Mouse (Mus musculus) CD8-positive naive resting alpha-beta T cell, adult 2 months (primary cell): ENCODE results near the gene Plcb1.
"Not testable (repeated sequence)": the region's sequence is repeated elsewhere in the genome, so short reads cannot be mapped to it uniquely, and the experiment has no call there.

Experiments
- DNase-seq, 2 experiments: peaks; one replicate each; pipeline ENCODE4 v3.0.0; 2022; ENCODE audit warnings: low read depth in 2 of 2, low spot score in 2 of 2

The Plcb1 gene

DNA sequence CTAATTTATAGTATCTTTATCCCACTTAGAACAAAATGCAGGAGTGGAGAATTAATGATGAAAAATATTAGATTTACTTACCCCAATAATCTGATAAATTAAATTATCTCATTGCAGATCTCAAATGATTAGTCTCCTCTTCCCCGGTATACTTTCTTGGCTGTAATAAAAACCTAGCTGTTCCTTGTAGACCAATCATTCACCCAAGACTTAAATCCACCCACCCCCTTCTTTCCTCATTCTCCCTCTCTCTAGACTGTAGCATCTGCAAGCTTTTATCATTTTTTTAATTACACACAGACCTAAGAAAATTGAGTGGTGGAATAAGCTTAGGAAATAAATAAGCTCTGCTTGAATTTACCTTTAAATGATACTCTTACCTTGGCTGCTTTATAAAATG, 514.6 kb downstream of the Plcb1 start:
- no peak for DNase-seq

DNA sequence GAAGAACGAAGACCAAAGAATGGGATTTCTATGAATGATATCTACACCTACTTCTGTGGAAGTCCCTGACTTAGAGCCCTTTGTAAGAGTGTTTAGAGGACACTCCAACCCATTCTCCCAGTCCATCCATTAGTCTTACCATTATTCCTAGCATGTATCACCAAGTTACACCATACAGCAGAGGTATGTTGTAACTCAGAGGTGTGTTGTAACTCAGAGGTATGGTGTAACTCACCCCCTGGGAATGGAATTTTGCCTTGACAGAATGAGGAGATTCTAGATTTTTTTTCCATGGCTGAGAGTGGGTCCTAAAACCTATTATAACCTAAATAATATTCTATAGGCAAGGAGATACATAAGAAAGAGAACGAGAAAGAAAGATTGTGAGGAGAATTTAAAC, 516.6 kb downstream of the Plcb1 start:
- no peak for DNase-seq

- DNase-seq = no peak
Measured at GRCm38 (mm10) chr2:135305186-135305585, 519.3 kb downstream of the Plcb1 start.

- DNase-seq = no peak
Measured at GRCm38 (mm10) chr2:135305736-135306471, 520.0 kb downstream of the Plcb1 start.

DNA sequence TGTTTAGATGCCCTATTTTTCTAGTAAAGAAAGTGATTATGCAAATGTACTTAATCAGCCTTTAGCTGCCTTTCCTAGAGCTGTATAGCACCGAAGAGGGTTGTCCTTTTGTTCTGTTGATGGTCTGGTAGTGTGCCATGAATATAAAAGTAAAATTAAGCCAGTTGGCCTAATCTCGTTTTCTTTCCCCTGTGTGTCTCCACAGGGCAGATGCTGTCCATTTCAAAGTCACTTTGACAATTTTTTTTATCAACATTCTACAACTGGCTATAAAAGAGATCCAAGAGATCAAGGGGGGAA, 520.6 kb downstream of the Plcb1 start:
- no peak for DNase-seq

- DNase-seq = no peak
Measured at GRCm38 (mm10) chr2:135307787-135308186, 521.9 kb downstream of the Plcb1 start.

DNA sequence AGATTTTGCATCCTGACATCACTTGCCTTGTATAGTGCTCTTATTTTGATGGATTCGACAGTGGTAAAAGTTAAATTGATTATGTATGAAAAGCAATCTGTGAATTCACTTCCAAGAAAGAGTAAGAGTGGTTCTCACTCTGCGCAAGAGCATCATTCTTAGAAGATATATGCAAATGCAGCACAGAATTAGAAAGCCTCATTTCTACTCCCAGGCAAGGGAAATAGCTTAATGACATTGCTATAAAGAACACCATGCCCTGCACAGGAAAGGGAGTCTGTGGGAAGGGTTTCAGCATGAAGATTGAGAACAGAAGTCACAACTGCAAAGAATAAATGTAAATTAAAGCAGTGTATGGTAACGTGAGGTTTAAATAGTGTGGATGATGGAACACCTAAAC, 530.1 kb downstream of the Plcb1 start:
- no peak for DNase-seq

GRCm38 (mm10) chr2:135318136-135318535, 532.3 kb downstream of the Plcb1 start:
- DNase-seq = no peak

DNA sequence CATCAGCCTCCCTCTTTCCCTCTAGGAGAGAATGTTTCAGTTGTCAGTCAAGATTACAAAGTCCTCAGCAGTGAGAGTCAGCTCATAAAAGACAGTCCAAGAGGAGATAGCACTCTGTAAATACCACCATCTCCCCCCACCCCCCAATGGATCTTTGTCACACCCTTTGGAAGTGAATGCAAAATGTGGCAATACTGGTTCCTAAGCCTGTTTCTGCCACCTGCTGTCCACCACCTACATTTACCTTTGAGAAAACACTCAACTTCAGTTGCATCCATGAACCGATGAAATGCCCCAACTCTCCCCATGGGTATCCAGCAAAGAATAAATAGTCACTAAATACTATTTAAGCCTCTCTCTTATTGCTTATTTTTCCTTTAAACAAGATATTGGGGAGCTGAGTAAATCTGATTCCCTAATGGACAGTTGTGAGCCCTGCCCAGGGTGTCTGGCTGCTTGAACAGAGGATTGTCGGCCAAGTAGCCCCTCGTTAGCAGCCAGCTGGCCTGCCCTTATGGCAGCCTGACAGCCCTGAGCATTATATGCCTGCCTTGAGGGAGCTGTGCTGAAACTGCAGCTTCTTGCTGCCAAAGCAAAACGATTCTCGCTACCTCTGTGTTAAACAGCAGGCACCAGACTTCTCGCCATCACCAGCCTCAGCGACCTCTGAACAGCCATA, 537.5 kb downstream of the Plcb1 start:
- DNase-seq = no peak

- DNase-seq = no peak
Measured at GRCm38 (mm10) chr2:135323955-135324302, 538.1 kb downstream of the Plcb1 start.

DNA sequence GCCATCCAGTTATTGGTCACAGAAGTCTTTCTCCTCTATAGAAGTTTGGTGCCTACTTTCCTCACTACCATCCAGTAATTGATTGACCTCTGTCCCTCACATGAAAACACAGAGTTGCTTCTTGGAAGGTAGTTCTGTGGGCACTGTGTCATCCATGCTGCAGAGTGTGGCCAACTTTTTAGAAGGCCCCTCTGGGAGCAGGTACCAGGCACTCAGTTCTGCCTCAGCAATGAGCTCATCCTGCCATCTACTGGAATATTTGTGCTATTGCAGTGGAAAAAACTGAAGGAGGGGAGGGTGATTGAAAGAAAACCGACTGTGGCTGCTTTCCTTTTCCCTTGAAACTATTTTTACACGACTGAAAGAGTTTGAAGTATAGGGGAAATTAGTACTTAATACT, 542.9 kb downstream of the Plcb1 start:
- DNase-seq = no peak

GRCm38 (mm10) chr2:135329782-135330545, 544.1 kb downstream of the Plcb1 start:
- no peak for DNase-seq

GRCm38 (mm10) chr2:135331868-135332267, 546.0 kb downstream of the Plcb1 start:
- DNase-seq = no peak

DNA sequence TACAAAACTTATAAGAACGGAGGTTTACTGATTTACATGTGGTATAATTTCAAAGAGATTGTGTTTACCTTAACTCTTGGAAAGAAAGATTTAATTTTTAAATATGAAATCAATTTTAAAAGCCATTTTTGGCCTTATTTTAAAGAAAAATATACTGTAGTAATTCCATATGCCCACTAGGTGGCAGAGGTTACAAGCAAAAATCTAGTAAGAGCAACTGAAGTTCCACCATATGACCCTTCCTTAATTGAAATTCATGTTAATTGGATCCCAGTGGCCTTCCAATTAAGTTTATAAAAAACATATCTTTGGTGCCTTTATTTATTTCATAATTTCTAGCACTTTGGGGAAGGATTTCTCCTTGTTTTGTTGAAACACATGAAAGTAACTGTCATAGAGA, 570.4 kb downstream of the Plcb1 start:
- no peak for DNase-seq

GRCm38 (mm10) chr2:135361798-135362197, 575.9 kb downstream of the Plcb1 start:
- no peak for DNase-seq

DNA sequence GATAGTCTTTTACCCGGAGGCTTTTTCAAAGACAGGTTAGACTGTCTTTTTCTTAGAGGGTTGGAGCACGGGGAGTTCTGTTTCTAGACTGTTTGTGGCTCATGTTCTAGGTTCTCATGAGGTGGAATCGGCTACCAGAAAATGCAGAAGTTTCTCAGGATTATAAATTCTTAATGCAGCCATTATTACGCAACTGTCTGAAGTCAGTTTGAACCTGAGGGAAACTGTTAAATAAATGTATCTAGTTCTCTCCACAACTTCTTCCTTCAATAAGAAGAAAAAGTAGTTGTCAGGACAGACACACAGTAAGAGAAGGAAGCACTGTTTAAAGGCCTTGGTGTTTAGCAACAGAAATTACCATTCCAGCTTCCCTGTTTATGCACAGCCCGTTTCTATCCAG, 577.1 kb downstream of the Plcb1 start:
- no peak for DNase-seq

GRCm38 (mm10) chr2:135370259-135370835, 584.5 kb downstream of the Plcb1 start:
- no peak for DNase-seq

DNA sequence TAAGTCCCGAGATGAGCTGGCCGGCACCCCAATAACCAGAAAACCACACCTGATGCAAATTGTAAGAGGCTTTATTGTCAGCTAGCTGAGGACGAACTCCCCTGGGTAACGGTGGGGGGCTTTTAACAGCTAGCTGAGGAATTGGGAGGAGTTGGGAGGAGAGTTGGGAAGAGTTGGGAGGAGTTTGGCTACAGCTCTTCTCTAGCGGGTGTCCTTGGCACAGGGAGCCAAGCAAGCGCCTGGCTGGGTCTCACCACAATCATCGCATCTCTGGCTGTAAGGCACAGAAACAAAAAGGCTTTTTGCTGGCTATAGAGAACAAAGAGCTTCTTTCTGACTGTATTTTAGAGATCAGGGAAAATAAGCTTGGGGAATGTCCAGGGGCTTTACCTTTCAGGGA, 594.9 kb downstream of the Plcb1 start:
- not testable (repeated sequence) for DNase-seq

- no peak for DNase-seq
Measured at GRCm38 (mm10) chr2:135381396-135381795, 595.5 kb downstream of the Plcb1 start.

- DNase-seq = no peak
Measured at GRCm38 (mm10) chr2:135387990-135388389, 602.1 kb downstream of the Plcb1 start.

- no peak for DNase-seq
Measured at GRCm38 (mm10) chr2:135394698-135395097, 608.8 kb downstream of the Plcb1 start.

GRCm38 (mm10) chr2:135396375-135396774, 610.5 kb downstream of the Plcb1 start:
- DNase-seq = no peak
